Mouse (Mus musculus) heart, embryonic 11.5 days (tissue): ENCODE measurements around the gene Hspbap1. TPM values are rescaled to one million over a fixed set of nuclear protein-coding genes. Genes with fewer than 3 reads are reported as not detected.

ENCODE experiments used
- polyA plus RNA-seq: library from polyadenylated mRNA; unstranded; fragments of >200 nt; fragmentation: Nextera tagmentation; extraction: Ambion mirVana; gene quantifications from 2 replicates; pipeline ENCODE4 v1.2.1, GENCODE M21; 2014

The Hspbap1 gene
- polyA plus RNA-seq, 1 experiment from 2014 or later = 13.3 TPM

Other genes starting within 250 kb of the Hspbap1 start
- gene Sema5b, start 229.2 kb upstream of the Hspbap1 start, polyA plus RNA-seq = 2.6 and 2.9 TPM in 2 replicates
- gene Dirc2, start 1.0 kb upstream of the Hspbap1 start, polyA plus RNA-seq = 11.3 and 12.0 TPM in 2 replicates
- 0.29 and 0.35 TPM in 2 replicates for gene Parp14, start 101.2 kb downstream of the Hspbap1 start, polyA plus RNA-seq
- 3.3 and 5.1 TPM in 2 replicates for gene Parp9, start 168.1 kb downstream of the Hspbap1 start, polyA plus RNA-seq
- gene Dtx3l, start 168.8 kb downstream of the Hspbap1 start, polyA plus RNA-seq = 3.4 and 4.0 TPM in 2 replicates
- 49.9 and 58.1 TPM in 2 replicates for gene Kpna1, start 208.4 kb downstream of the Hspbap1 start, polyA plus RNA-seq